Mouse (Mus musculus) adrenal gland, postnatal 0 days (tissue): Measurements from ENCODE around the gene 4930524J08Rik. TPM values are rescaled to one million over a fixed set of nuclear protein-coding genes. Genes with fewer than 3 reads are reported as not detected.

Experiments
- polyA plus RNA-seq: library from polyadenylated mRNA; unstranded; fragments of >200 nt; fragmentation: Nextera tagmentation; extraction: Ambion mirVana; gene quantifications from 2 replicates; pipeline ENCODE4 v1.2.1, GENCODE M21; 2015

The 4930524J08Rik gene
- polyA plus RNA-seq = 2.8 and 3.1 TPM in 2 replicates

GRCm38 (mm10) chr5:99978699-99979442 is at the start of gene 4930524J08Rik, which contains the start of gene Hnrnpd:
Gene 4930524J08Rik, plus strand, starts transcription at chr5:99979061.
Gene Hnrnpd, minus strand, starts transcription at chr5:99978938.

Other genes starting within 250 kb of the 4930524J08Rik start
- 6.7 and 7.4 TPM in 2 replicates for gene Rasgef1b, start 250.0 kb upstream of the 4930524J08Rik start, polyA plus RNA-seq
- 0.80 and 2.1 TPM in 2 replicates for gene Vamp9, start 72.8 kb upstream of the 4930524J08Rik start, polyA plus RNA-seq
- gene Hnrnpd, start 123 bp upstream of the 4930524J08Rik start, polyA plus RNA-seq = 83.8 and 90.8 TPM in 2 replicates
- 74.5 and 88.2 TPM in 2 replicates for gene Hnrnpdl, start 60.6 kb downstream of the 4930524J08Rik start, polyA plus RNA-seq
- gene Enoph1, start 60.9 kb downstream of the 4930524J08Rik start, polyA plus RNA-seq = 25.9 and 42.7 TPM in 2 replicates
- gene Tmem150c, start 180.7 kb downstream of the 4930524J08Rik start, polyA plus RNA-seq = 1.9 and 7.0 TPM in 2 replicates